Mouse (Mus musculus) ES-E14 (cell line): ENCODE measurements around the gene Zdhhc22.

ENCODE experiments used
- CHD2 ChIP-seq: IDR thresholded peaks from 2 replicates; pipeline ENCODE4 v1.6.1; 2014; ENCODE audit warnings: mild to moderate bottlenecking, low read depth, low read length, inconsistent platforms
- HCFC1 ChIP-seq: IDR thresholded peaks from 2 replicates; pipeline ENCODE4 v1.6.1; 2012; ENCODE audit warnings: low read length, inconsistent platforms, borderline replicate concordance; ENCODE audit not compliant: insufficient read depth
- MAFK ChIP-seq: IDR thresholded peaks from 2 replicates; pipeline ENCODE4 v1.6.1; 2014; ENCODE audit warnings: mild to moderate bottlenecking, low read depth, low read length, inconsistent platforms; ENCODE audit not compliant: insufficient read depth
- ZC3H11A ChIP-seq: IDR thresholded peaks from 2 replicates; pipeline ENCODE4 v1.6.1; 2012; ENCODE audit warnings: low read depth, mild to moderate bottlenecking, inconsistent platforms, low read length, borderline replicate concordance

DNA sequence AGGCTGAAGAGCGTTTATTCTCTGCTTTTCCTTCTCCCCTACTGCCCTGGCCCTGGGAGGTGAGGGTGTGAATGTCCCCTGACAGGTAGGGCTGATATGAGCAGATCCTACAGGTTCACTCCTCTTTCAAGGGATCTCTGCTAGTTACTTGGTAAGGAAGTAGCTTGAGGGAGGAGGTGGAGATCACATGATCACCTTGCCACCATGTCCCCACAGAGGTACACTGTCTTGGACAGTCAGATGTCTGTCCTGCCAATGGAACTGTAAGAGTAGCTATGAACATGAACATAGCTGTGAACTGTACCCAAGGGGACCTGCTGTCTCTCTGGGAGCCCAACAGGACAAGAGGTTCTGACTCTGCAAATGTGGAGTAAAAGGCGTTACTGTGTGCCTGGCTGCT lies 37.8 kb upstream of the Zdhhc22 start:
- TF ChIP-seq MAFK (no peak), ZC3H11A (no peak), CHD2 (no peak), HCFC1 (no peak)
